Comparison of ENCODE assay signal across 16 mouse cellular contexts in the genomic region with DNA sequence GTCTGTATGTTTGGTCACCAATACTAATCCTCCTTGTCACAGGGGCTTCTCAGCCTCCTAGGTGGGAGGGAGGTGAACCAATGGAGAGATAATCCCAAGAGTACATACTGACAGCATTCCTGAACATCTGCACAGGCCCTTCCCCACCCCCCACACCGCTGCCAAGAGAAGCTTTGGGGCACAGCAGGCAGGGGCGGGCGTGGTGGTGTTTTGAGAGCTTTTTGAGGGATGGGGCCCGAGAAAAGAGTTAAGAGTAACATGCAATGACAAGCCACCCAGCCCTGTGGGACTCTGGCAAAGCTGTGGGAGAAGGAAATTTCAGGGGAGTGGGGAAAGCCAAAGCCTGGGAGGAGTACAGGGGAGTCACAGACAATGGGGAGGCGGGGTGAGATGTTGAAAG. TPM values are rescaled to one million over a fixed set of nuclear protein-coding genes. Genes with fewer than 3 reads are reported as not detected.
"Had no signal": no experiment of that assay in that cellular context is flagged by ENCODE, and none has a peak within 500 bp of the region (broad histone marks: within the 10 kb centered on the region; RNA-seq: fewer than 3 reads in every experiment).

No protein-coding gene starts in this region.

- H3K27ac ChIP-seq: kidney, embryonic 15.5 days; limb, embryonic 12.5 days; liver, embryonic 14.5 days; midbrain, embryonic 15.5 days; neural tube, embryonic 12.5 days had no signal

- H3K4me3 ChIP-seq: kidney, embryonic 15.5 days; limb, embryonic 12.5 days; midbrain, embryonic 15.5 days; neural tube, embryonic 12.5 days had no signal

- H3K9me3 ChIP-seq: kidney, embryonic 15.5 days; limb, embryonic 12.5 days; midbrain, embryonic 15.5 days; neural tube, embryonic 12.5 days had no signal

- H3K9ac ChIP-seq: kidney, embryonic 15.5 days; limb, embryonic 12.5 days; liver, embryonic 14.5 days; midbrain, embryonic 15.5 days; neural tube, embryonic 12.5 days had no signal

- H3K36me3 ChIP-seq: kidney, embryonic 15.5 days; limb, embryonic 12.5 days; midbrain, embryonic 15.5 days; neural tube, embryonic 12.5 days had no signal

- ATAC-seq: intestine, embryonic 16.5 days; lung, postnatal 0 days; midbrain, embryonic 15.5 days had no signal

- H3K4me2 ChIP-seq: kidney, embryonic 15.5 days; limb, embryonic 12.5 days; midbrain, embryonic 15.5 days; neural tube, embryonic 12.5 days had no signal

- DNase-seq: kidney, adult 2 months; kidney, postnatal 25 days; lung, adult 2 months; lung, postnatal 36 days; right cerebral cortex, postnatal 25 days; thymus, postnatal 36 days had no signal

RNA-seq across cellular contexts. Expression of a gene that starts 3.7 kb away (rescaled TPM):
- polyA plus RNA-seq: liver, adult 2 months; small intestine, adult 2 months; testis, adult 2 months had no signal

RNA-seq across cellular contexts. Expression of a gene that starts 15.2 kb away (rescaled TPM):
- polyA plus RNA-seq: kidney, adult 2 months; limb, embryonic 12.5 days; liver, adult 2 months; lung, adult 2 months; lung, postnatal 0 days; neural tube, embryonic 12.5 days; small intestine, adult 2 months had no signal

RNA-seq across cellular contexts. Expression of a gene that starts 36.3 kb away (rescaled TPM):
- polyA plus RNA-seq: intestine, embryonic 16.5 days; kidney, adult 2 months; kidney, embryonic 15.5 days; liver, adult 2 months; liver, embryonic 14.5 days; lung, adult 2 months; lung, postnatal 0 days; midbrain, embryonic 15.5 days; neural tube, embryonic 12.5 days; small intestine, adult 2 months; testis, adult 2 months had no signal

RNA-seq across cellular contexts. Expression of a gene that starts 38.4 kb away (rescaled TPM):
- polyA plus RNA-seq: intestine, embryonic 16.5 days; kidney, adult 2 months; kidney, embryonic 15.5 days; limb, embryonic 12.5 days; liver, adult 2 months; liver, embryonic 14.5 days; lung, postnatal 0 days; midbrain, embryonic 15.5 days; neural tube, embryonic 12.5 days; small intestine, adult 2 months had no signal

RNA-seq across cellular contexts. Expression of a gene that starts 52.1 kb away (rescaled TPM):
- polyA plus RNA-seq: intestine, embryonic 16.5 days; kidney, adult 2 months; kidney, embryonic 15.5 days; limb, embryonic 12.5 days; liver, adult 2 months; liver, embryonic 14.5 days; lung, adult 2 months; lung, postnatal 0 days; small intestine, adult 2 months had no signal
